Mouse (Mus musculus): Measurements from ENCODE around the gene Nfkbid. TPM values are rescaled to one million over a fixed set of nuclear protein-coding genes. Genes with fewer than 3 reads are reported as not detected.
"Not testable (repeated sequence)": the region's sequence is repeated elsewhere in the genome, so short reads cannot be mapped to it uniquely, and the experiment has no call there.

Nfkbid gene
- polyA plus RNA-seq, 1 experiment from 2014 or later: 1.7 TPM

- Histone ChIP-seq H3K4me1 (ENCODE audit: insufficient read depth) (no peaks in the 10 kb centered on the region), H3K4me2 (no peak overlapping the region), H3K9ac (no peak overlapping the region), H3K36me3 (ENCODE audit: insufficient read depth) (no peaks in the 10 kb centered on the region), H3K4me3 (ENCODE audit: low read depth, low read length) (no peak overlapping the region), H3K27ac (ENCODE audit: low read depth) (no peak overlapping the region), H3K9me3 (ENCODE audit: low read depth, low read length) (no peaks in the 10 kb centered on the region), H3K27me3 (ENCODE audit: insufficient read depth, low read length) (peaks cover 84% of the 10 kb centered on the region)
- TF ChIP-seq CTCF (IDR thresholded peaks at IDR 0.05; ENCODE audit: low read depth): no peak
- ATAC-seq (ENCODE audit: insufficient read depth): no peak
- 22% methylated on average over 4 of the region's 4 CpGs for WGBS
- no peak for DNase-seq
These were observed 42.5 kb downstream of the Nfkbid start for GRCm38 (mm10) chr7:30463996-30464395.

GRCm38 (mm10) chr7:30464816-30465300 lies 43.3 kb downstream of the Nfkbid start:
- no peak for ATAC-seq (ENCODE audit: insufficient read depth)
- Histone ChIP-seq H3K36me3 (ENCODE audit: insufficient read depth) (no peaks in the 10 kb centered on the region), H3K4me2 (no peak overlapping the region), H3K4me3 (ENCODE audit: low read depth, low read length) (no peak overlapping the region), H3K9me3 (ENCODE audit: low read depth, low read length) (no peaks in the 10 kb centered on the region), H3K27me3 (ENCODE audit: insufficient read depth, low read length) (peaks cover 76% of the 10 kb centered on the region), H3K4me1 (ENCODE audit: insufficient read depth) (no peaks in the 10 kb centered on the region), H3K27ac (ENCODE audit: low read depth) (no peak overlapping the region), H3K9ac (no peak overlapping the region)
- no peak for TF ChIP-seq CTCF (IDR thresholded peaks at IDR 0.05; ENCODE audit: low read depth)
- no peak for DNase-seq
- 13% methylated on average over 6 of the region's 6 CpGs for WGBS

- H3K27me3 ChIP-seq (ENCODE audit: insufficient read depth, low read length): peaks cover 7% of the 10 kb centered on the region
- DNase-seq (peak; percentile 67), ATAC-seq (ENCODE audit: insufficient read depth) (no peak)
- H3K36me3 ChIP-seq (ENCODE audit: insufficient read depth): no peaks in the 10 kb centered on the region
- H3K4me1 ChIP-seq (ENCODE audit: insufficient read depth): no peaks in the 10 kb centered on the region
- H3K4me3 ChIP-seq (ENCODE audit: low read depth, low read length): no peak overlapping the region
- no peak overlapping the region for H3K27ac ChIP-seq (ENCODE audit: low read depth)
- H3K9me3 ChIP-seq (ENCODE audit: low read depth, low read length): no peaks in the 10 kb centered on the region
- H3K4me2 ChIP-seq: no peak overlapping the region
- peak; percentile 75 for TF ChIP-seq CTCF (IDR thresholded peaks at IDR 0.05; ENCODE audit: low read depth)
- H3K9ac ChIP-seq: no peak overlapping the region
- WGBS: 46% methylated on average over 5 of the region's 5 CpGs
These were observed 50.9 kb downstream of the Nfkbid start for GRCm38 (mm10) chr7:30472411-30472810.

GRCm38 (mm10) chr7:30474999-30475398 lies 53.5 kb downstream of the Nfkbid start:
- no peak overlapping the region for H3K9ac ChIP-seq
- H3K9me3 ChIP-seq (ENCODE audit: low read depth, low read length): no peaks in the 10 kb centered on the region
- no peaks in the 10 kb centered on the region for H3K27me3 ChIP-seq (ENCODE audit: insufficient read depth, low read length)
- DNase-seq (no peak), ATAC-seq (ENCODE audit: insufficient read depth) (no peak)
- WGBS: 58% methylated on average over 4 of the region's 4 CpGs
- H3K4me3 ChIP-seq (ENCODE audit: low read depth, low read length): no peak overlapping the region
- TF ChIP-seq CTCF (IDR thresholded peaks at IDR 0.05; ENCODE audit: low read depth): no peak
- H3K4me1 ChIP-seq (ENCODE audit: insufficient read depth): no peaks in the 10 kb centered on the region
- H3K4me2 ChIP-seq: no peak overlapping the region
- no peak overlapping the region for H3K27ac ChIP-seq (ENCODE audit: low read depth)
- H3K36me3 ChIP-seq (ENCODE audit: insufficient read depth): no peaks in the 10 kb centered on the region

- WGBS: 81% methylated on average over 7 of the region's 7 CpGs
- H3K27ac ChIP-seq (ENCODE audit: low read depth); H3K36me3 ChIP-seq (ENCODE audit: insufficient read depth); H3K4me2 ChIP-seq; ATAC-seq (ENCODE audit: insufficient read depth); DNase-seq; H3K4me1 ChIP-seq (ENCODE audit: insufficient read depth); H3K9ac ChIP-seq; H3K4me3 ChIP-seq (ENCODE audit: low read depth, low read length); H3K9me3 ChIP-seq (ENCODE audit: low read depth, low read length); H3K27me3 ChIP-seq (ENCODE audit: insufficient read depth, low read length): not testable (repeated sequence)
These were observed 54.6 kb downstream of the Nfkbid start for GRCm38 (mm10) chr7:30476136-30476535.

GRCm38 (mm10) chr7:30477415-30478381 lies 56.2 kb downstream of the Nfkbid start:
- no peak overlapping the region for H3K27ac ChIP-seq (ENCODE audit: low read depth)
- H3K4me3 ChIP-seq (ENCODE audit: low read depth, low read length): peak overlapping the region; percentile 24
- DNase-seq (peak; percentile 40), ATAC-seq (ENCODE audit: insufficient read depth) (no peak)
- no peaks in the 10 kb centered on the region for H3K27me3 ChIP-seq (ENCODE audit: insufficient read depth, low read length)
- H3K4me2 ChIP-seq: peak overlapping the region; percentile 48
- H3K36me3 ChIP-seq (ENCODE audit: insufficient read depth): no peaks in the 10 kb centered on the region
- WGBS: 6% methylated on average over 32 of the region's 32 CpGs
- H3K9ac ChIP-seq: no peak overlapping the region
- H3K4me1 ChIP-seq (ENCODE audit: insufficient read depth): no peaks in the 10 kb centered on the region
- no peaks in the 10 kb centered on the region for H3K9me3 ChIP-seq (ENCODE audit: low read depth, low read length)
- TF ChIP-seq CTCF (IDR thresholded peaks at IDR 0.05; ENCODE audit: low read depth): no peak

Other genes starting within 250 kb of the Nfkbid start
- gene Cox7a1, start 237.6 kb upstream of the Nfkbid start, polyA plus RNA-seq (2014; fragmentation: Nextera tagmentation; extraction: Ambion mirVana): 4.5 and 8.0 TPM in 2 replicates
- 78.3 and 80.3 TPM in 2 replicates for gene Capns1, start 222.9 kb upstream of the Nfkbid start, polyA plus RNA-seq (2014; fragmentation: Nextera tagmentation; extraction: Ambion mirVana)
- 187 and 192 TPM in 2 replicates for gene Polr2i, start 189.8 kb upstream of the Nfkbid start, polyA plus RNA-seq (2014; fragmentation: Nextera tagmentation; extraction: Ambion mirVana)
- 175 and 182 TPM in 2 replicates for gene Tbcb, start 189.5 kb upstream of the Nfkbid start, polyA plus RNA-seq (2014; fragmentation: Nextera tagmentation; extraction: Ambion mirVana)
- gene Ovol3, start 186.0 kb upstream of the Nfkbid start, polyA plus RNA-seq (2014; fragmentation: Nextera tagmentation; extraction: Ambion mirVana): 0.26 TPM in 1 of 2 replicates, not detected in the other
- gene Thap8, start 141.6 kb upstream of the Nfkbid start, polyA plus RNA-seq (2014; fragmentation: Nextera tagmentation; extraction: Ambion mirVana): 0.26 and 0.30 TPM in 2 replicates
- gene Wdr62, start 141.3 kb upstream of the Nfkbid start, polyA plus RNA-seq (2014; fragmentation: Nextera tagmentation; extraction: Ambion mirVana): 16.3 and 17.1 TPM in 2 replicates
- 31.1 and 41.9 TPM in 2 replicates for gene Clip3, start 130.0 kb upstream of the Nfkbid start, polyA plus RNA-seq (2014; fragmentation: Nextera tagmentation; extraction: Ambion mirVana)
- gene Alkbh6, start 113.0 kb upstream of the Nfkbid start, polyA plus RNA-seq (2014; fragmentation: Nextera tagmentation; extraction: Ambion mirVana): 72.1 and 73.1 TPM in 2 replicates
- gene Syne4, start 106.9 kb upstream of the Nfkbid start, polyA plus RNA-seq (2014; fragmentation: Nextera tagmentation; extraction: Ambion mirVana): 21.9 and 23.2 TPM in 2 replicates
- not detected in 2 replicates for gene E130208F15Rik, start 100.0 kb upstream of the Nfkbid start, polyA plus RNA-seq (2014; fragmentation: Nextera tagmentation; extraction: Ambion mirVana)
- 21.3 and 22.7 TPM in 2 replicates for gene Sdhaf1, start 97.8 kb upstream of the Nfkbid start, polyA plus RNA-seq (2014; fragmentation: Nextera tagmentation; extraction: Ambion mirVana)
- 3.4 and 3.7 TPM in 2 replicates for gene Lrfn3, start 59.0 kb upstream of the Nfkbid start, polyA plus RNA-seq (2014; fragmentation: Nextera tagmentation; extraction: Ambion mirVana)
- gene Tyrobp, start 8.0 kb upstream of the Nfkbid start, polyA plus RNA-seq (2014; fragmentation: Nextera tagmentation; extraction: Ambion mirVana): 46.0 and 46.8 TPM in 2 replicates
- gene Hcst, start 1.9 kb upstream of the Nfkbid start, polyA plus RNA-seq (2014; fragmentation: Nextera tagmentation; extraction: Ambion mirVana): 1.5 and 2.0 TPM in 2 replicates
- gene Aplp1, start 23.8 kb downstream of the Nfkbid start, polyA plus RNA-seq (2014; fragmentation: Nextera tagmentation; extraction: Ambion mirVana): 22.3 and 22.6 TPM in 2 replicates
- gene Kirrel2, start 36.0 kb downstream of the Nfkbid start, polyA plus RNA-seq (2014; fragmentation: Nextera tagmentation; extraction: Ambion mirVana): not detected in 2 replicates
- gene Nphs1, start 36.6 kb downstream of the Nfkbid start, polyA plus RNA-seq (2014; fragmentation: Nextera tagmentation; extraction: Ambion mirVana): 0.19 TPM in 1 of 2 replicates, not detected in the other
- not detected in 2 replicates for gene Prodh2, start 71.9 kb downstream of the Nfkbid start, polyA plus RNA-seq (2014; fragmentation: Nextera tagmentation; extraction: Ambion mirVana)
- gene Arhgap33, start 113.3 kb downstream of the Nfkbid start, polyA plus RNA-seq (2014; fragmentation: Nextera tagmentation; extraction: Ambion mirVana): 13.8 and 14.3 TPM in 2 replicates
- 24.9 and 26.0 TPM in 2 replicates for gene Hspb6, start 130.4 kb downstream of the Nfkbid start, polyA plus RNA-seq (2014; fragmentation: Nextera tagmentation; extraction: Ambion mirVana)
- gene Proser3, start 130.6 kb downstream of the Nfkbid start, polyA plus RNA-seq (2014; fragmentation: Nextera tagmentation; extraction: Ambion mirVana): 18.3 and 18.7 TPM in 2 replicates
- gene Lin37, start 138.1 kb downstream of the Nfkbid start, polyA plus RNA-seq (2014; fragmentation: Nextera tagmentation; extraction: Ambion mirVana): 33.7 and 34.7 TPM in 2 replicates
- 101 and 120 TPM in 2 replicates for gene U2af1l4, start 141.6 kb downstream of the Nfkbid start, polyA plus RNA-seq (2014; fragmentation: Nextera tagmentation; extraction: Ambion mirVana)
- gene Gm49396, start 141.6 kb downstream of the Nfkbid start, polyA plus RNA-seq (2014; fragmentation: Nextera tagmentation; extraction: Ambion mirVana): 7.9 and 9.9 TPM in 2 replicates
- 104 and 105 TPM in 2 replicates for gene Psenen, start 141.9 kb downstream of the Nfkbid start, polyA plus RNA-seq (2014; fragmentation: Nextera tagmentation; extraction: Ambion mirVana)
- gene Igflr1, start 143.7 kb downstream of the Nfkbid start, polyA plus RNA-seq (2014; fragmentation: Nextera tagmentation; extraction: Ambion mirVana): 3.0 and 4.1 TPM in 2 replicates
- 11.7 and 14.8 TPM in 2 replicates for gene Kmt2b, start 167.0 kb downstream of the Nfkbid start, polyA plus RNA-seq (2014; fragmentation: Nextera tagmentation; extraction: Ambion mirVana)
- 1.7 and 2.4 TPM in 2 replicates for gene Zbtb32, start 177.2 kb downstream of the Nfkbid start, polyA plus RNA-seq (2014; fragmentation: Nextera tagmentation; extraction: Ambion mirVana)
- gene Upk1a, start 191.1 kb downstream of the Nfkbid start, polyA plus RNA-seq (2014; fragmentation: Nextera tagmentation; extraction: Ambion mirVana): 0.46 and 0.51 TPM in 2 replicates
- gene Cox6b1, start 204.4 kb downstream of the Nfkbid start, polyA plus RNA-seq (2014; fragmentation: Nextera tagmentation; extraction: Ambion mirVana): 855 and 914 TPM in 2 replicates
- not detected in 2 replicates for gene Etv2, start 214.1 kb downstream of the Nfkbid start, polyA plus RNA-seq (2014; fragmentation: Nextera tagmentation; extraction: Ambion mirVana)
- gene Rbm42, start 228.6 kb downstream of the Nfkbid start, polyA plus RNA-seq (2014; fragmentation: Nextera tagmentation; extraction: Ambion mirVana): 115 and 117 TPM in 2 replicates
- gene Haus5, start 243.3 kb downstream of the Nfkbid start, polyA plus RNA-seq (2014; fragmentation: Nextera tagmentation; extraction: Ambion mirVana): 63.5 TPM in 2 replicates
- gene Pmis2, start 249.9 kb downstream of the Nfkbid start, polyA plus RNA-seq (2014; fragmentation: Nextera tagmentation; extraction: Ambion mirVana): not detected in 2 replicates